Mouse (Mus musculus) erythroid progenitor cell, adult 5-6 weeks (primary cell): Measurements from ENCODE around the gene Hdac9. TPM values are rescaled to one million over a fixed set of nuclear protein-coding genes. Genes with fewer than 3 reads are reported as not detected.

Experiments
- ATAC-seq: replicated peaks from 2 replicates; pipeline ENCODE4 v1.8.0; 2016; ENCODE audit warnings: moderate number of reproducible peaks, mild to moderate bottlenecking, moderate TSS enrichment, inconsistent platforms; ENCODE audit not compliant: poor library complexity, low FRiP score, severe bottlenecking
- total RNA-seq, 2 experiments: library from RNA; stranded (forward) in 1 of 2; stranded (reverse) in 1 of 2; fragments of 150-400 nt in 1 of 2; fragments of 186-747, 209-891 nt in 1 of 2; gene quantifications; 2 replicates each; pipeline versions ENCODE4 v1.2.3 to v1.2.4; 2015 to 2017; ENCODE audit warnings: low replicate concordance in 2 of 2

The Hdac9 gene
- total RNA-seq, 2 experiments from 2014 or later: 1.7 to 2.3 TPM

DNA sequence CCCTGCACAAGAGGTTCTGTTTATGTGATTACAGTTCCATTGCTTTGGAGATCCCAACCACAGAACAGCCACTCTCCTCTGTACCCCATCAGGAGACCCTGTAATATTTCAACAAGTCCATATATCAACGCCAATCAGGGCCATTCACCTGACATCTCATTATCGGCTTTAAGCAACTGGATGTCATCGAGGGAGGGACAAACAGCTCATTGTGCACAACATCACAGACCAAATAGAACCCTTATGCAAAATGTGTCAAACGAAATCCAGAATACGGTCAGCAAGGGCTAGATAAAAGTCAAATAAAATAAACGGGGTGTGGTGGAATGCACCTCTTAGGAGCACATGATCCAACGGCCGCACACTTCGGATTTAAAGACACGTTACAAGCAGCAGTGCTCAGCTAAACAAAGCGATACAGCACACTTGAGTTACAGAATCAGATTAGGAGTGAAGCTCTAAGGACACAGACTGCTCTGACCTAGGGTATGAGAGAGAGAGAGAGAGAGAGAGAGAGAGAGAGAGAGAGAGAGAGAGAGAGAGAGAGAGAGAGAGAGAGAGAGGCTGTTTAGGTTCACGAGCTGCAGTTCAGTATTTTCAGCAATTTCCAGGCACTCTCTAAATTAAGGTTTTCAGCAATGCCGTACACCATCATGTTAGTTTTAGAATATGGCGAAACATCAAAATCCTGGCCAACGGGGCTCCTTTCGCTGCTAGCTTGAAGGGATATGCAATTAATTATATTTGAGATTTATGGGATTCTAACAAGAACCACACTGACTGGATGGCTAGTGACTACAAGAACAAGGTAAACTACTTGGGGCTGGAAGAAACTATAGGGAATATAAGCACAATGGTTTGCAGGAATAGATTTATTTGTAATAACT lies 279.4 kb downstream of the Hdac9 start:
- no peak for ATAC-seq

DNA sequence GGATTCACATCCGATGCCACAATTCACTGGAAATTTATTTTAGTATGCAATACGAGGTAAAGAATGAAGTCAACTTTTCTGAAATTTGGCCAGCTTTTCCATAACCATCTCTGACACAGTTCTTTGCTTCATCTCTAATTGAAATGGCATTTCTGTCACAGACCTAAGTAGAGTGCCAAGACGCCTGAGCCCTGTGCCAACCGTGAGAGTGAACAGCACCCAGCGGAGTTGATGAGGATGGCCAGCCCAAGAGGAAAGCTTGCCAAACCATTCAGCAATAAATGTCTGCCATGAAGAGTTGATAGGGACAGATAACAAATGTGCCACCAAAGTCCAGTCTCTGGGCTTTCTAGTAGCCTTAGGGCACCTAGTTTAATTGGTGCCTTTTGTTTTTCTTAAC lies 297.8 kb downstream of the Hdac9 start:
- ATAC-seq: no peak

DNA sequence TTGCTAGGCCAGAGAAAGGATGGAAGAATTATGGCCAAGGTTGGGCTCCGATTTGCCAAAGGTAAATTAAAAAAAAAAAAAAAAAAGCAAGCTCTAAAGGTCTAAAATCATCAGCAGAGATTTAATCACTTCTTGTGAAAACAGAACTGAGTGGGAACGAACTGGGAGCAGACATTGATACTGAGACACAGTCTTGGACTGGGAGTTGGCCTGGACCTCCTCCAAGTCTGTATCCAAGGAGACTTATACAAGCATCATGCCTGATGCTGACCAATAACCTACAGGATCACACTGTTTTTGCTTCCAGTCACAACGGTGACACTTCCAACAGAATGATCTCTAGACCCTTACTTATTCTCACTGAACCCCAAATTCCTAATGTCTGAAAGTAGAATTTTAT lies 298.6 kb downstream of the Hdac9 start:
- ATAC-seq: no peak

DNA sequence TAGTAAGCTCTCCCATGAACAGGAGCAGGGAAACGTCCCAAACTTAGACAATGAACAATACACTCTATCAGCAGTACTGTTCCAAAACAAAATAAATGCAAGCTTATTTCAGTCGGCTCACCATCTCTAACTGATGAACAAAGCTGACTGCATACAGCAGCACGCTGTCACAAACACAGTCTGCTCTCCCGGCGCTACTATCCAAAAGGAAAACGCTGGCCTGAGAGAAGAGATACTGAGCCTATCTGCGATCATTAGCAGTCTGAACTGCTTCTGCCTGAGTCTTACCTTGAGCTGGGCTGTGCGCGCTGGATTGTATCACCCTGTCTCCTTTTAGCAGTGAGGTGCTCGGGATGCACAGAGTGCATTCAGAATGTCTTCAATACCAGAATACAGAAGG lies 299.1 kb downstream of the Hdac9 start:
- no peak for ATAC-seq

DNA sequence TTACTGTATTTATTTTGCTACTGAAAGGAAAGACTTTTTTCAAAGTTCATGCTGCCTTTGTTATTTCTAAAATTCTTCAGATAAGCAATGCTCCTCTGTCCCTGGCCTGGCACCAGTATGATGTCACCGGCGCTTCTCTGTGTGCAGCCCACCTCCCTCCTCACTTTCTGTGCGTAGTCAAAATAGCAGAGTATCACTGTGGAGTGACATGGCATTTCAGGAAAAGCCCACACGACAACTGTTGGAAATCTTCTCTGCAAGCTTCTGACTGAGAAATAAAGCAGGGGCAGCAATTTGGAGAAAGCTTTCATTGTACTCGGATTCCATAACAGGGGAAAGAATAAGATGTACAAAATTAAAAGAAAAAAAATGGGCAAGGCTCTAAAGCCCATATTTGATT lies 302.1 kb downstream of the Hdac9 start:
- no peak for ATAC-seq

DNA sequence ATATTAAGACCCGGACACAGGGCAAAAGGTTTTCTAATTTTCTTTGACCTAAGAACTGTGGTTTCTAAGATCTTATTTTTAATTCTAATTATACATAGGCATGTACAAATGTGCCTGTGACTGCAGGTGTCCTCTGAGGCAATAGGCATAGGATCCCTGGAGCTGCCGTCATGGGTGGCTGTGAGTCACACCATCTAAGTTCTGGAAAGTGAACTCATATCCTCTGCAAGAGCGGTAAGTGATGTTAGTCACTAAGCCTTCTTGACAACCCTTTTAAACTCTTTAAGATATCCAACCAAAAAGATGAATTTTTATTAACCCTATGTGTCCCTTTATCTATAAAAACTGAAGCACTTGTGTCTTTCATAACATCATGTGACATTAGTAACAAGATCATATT lies 304.4 kb downstream of the Hdac9 start:
- ATAC-seq: no peak

DNA sequence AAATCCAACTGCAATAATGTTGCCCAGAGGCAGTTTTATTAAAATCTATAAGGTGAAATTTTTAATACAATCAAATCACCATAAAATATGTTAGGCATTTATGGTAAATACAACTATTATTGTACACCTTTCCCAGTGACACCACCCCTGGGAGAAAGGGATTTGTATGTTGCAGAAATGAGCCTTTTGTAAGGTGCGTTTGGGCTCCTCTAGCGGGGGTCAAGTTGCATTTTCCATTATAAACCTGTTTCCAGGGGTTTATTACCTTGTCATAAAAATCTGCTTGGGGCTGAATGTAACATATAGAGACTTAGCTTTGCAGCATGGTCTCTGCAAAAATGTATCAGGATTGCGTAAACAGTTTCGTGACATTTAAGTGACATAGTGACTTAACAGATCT lies 312.4 kb downstream of the Hdac9 start:
- ATAC-seq: no peak

DNA sequence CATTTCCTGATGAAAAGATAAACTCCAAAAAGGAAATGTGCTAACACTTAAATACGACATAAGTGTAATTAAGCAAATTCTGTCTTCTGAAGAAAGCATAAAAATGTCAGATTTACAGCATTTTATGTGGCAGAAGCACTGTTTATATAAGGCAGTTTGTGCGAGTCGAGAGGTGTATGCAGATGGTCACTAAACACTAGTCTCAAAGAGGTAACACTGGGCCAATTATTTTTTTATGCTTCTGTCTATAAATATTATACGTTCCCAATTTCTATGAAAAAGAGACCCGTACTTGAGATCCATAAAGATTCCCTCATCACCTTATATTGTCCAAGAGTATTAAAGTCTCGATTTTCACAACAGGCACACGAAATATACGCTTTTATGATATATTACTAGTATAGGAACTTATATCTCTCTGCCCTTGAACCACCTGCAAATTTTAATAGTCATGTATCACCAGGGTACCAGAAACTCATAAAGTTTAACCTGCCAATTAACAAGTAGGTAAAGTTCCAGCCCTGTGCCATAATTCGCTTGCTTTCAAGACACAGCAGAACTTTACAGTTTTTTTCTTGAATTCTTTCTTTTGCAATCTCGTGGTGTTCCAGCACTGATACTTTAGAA lies 322.6 kb downstream of the Hdac9 start:
- ATAC-seq: no peak

DNA sequence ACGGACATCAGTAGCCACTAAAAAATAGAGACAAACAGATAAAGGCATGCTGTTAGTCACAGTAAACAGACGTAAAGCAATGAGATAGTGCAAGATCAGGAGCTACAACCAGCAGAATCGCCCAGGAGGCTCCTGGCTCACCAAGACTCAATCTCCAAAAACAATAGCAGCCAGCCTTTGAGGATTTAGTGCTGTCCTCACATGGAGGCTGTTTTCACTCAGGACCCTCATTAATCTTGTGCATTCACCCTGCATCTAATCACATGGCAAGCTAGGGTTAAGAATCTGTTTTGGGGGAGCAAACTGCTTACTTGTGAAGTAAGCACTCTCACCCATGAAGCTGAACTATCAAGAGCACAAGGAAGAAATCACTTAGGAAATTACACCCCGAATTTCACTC lies 329.7 kb downstream of the Hdac9 start:
- ATAC-seq: no peak

DNA sequence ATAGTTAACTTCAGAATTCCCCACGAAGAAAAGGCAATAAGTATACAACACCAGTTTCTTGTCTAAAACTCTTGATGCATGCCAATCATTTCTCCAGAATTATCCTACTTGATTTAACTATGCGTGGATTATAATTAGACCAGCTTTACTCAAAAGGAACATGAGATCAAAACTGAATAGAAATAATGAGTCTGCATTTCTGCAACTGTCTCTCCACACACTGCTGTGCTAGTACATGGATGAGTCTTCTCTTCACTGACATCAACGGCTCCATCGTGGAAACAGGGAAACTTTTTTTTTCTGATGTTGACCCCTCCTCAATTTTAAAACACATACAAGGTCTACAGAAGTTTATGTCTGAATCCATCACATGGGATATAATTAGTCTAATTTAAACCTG lies 334.4 kb downstream of the Hdac9 start:
- ATAC-seq: no peak

DNA sequence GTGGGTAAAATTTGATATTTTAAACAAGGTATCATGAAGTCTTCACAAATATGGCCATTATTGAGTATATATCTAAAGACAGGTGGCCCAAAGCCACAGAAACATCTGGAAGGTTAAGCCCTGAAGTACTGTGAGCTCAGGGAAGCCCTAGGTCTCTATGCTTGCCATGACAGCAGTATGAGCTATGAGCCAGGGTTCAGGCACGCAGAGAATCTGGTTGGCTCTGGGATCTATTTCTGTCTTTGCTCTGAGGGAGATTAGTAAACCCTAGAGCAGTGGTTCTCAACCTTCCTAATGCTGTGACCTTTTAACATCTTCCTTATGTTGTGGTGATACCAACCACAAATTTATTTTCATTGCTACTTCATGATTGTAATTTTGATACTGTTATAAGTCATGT lies 337.7 kb downstream of the Hdac9 start:
- no peak for ATAC-seq

DNA sequence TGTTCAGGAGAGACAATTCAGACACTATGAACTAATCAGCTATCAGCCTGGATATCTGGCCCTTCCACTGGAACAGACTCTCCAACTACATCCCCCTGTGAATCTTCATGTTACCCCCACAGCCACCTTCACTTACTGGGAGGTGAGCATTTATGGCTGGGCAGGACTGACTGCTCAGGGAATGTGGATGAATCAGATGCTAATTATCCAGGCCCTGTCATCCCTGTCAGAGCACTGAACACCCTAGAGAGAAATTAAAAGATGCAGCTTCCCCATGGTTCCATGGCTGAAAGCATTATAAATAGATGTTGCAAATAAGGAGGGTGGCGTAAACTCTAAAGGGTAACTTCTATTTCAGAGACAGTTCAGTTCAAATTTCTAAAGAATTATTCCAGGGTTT lies 345.8 kb downstream of the Hdac9 start:
- ATAC-seq: no peak

DNA sequence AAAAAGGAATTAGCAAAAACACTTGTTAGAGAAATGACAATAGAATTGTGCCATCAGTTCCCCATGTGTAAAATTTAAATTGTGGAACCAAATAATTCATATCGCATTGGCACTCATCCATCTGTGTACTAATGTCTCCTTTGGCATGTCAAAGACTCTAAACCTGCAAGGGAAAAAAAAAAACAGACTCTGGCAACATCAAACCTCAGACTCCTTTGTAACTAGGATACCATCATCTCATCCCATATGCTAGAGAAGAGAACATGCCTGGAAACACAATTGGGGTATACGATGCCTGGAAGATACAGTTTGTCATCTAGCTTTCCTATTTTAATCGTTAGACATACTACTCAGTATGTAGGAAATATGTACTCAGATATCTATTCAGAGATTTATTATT lies 347.4 kb downstream of the Hdac9 start:
- no peak for ATAC-seq

DNA sequence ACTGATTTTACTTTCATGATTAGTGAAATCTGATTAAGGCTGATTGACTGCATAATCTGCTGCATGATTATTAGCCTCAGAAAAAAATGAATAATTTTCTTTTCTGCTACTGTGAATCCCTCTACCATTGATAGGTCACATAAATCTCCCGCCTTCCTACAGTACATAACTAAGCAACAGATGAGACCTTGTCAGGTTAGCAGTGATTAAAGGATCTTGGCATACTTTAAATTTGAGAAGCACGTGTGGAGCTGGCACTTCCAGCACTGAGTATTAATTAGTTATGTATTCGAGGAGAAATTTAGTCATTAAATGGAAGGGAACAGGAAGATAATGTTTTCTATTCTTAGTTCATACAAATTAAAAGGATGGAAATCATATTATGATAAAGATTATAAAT lies 347.8 kb downstream of the Hdac9 start:
- ATAC-seq: no peak

DNA sequence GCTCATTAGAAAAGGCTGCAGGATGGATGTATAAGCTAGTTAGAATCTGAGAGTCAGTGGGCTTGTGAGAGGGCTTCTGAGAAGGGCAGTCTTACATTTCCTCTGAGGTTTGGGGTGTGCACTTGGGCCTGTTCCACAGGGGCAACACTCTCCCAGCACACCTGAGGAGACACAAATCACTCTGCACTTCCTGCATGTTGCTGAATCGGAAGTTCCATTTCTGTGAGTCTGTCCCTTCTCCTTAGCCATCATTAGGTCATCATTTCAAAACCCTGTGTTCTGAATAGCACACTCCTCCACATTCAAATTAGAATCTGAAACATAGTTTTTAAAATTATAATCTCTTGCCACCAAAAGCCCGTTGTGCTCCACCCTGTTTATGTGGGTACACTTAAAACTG lies 354.6 kb downstream of the Hdac9 start:
- ATAC-seq: no peak

DNA sequence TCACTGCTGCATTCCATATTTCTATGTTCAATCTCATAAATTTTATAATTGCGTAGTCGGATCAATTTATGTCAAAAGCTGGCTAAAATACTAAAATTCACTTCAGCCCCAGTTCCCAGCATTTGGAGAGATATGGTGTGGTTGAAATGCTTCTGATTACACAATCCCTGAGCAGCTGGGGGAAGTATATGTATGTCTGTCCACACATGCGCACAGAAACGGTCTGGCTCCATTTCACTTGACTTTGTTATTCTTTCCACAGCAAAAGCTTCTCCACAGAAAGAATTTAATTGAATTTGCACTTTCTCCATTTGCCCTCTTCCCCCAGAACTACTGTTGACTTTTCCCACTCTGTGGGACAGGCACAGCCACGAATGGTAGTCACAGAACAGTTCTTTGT lies 357.9 kb downstream of the Hdac9 start:
- no peak for ATAC-seq

DNA sequence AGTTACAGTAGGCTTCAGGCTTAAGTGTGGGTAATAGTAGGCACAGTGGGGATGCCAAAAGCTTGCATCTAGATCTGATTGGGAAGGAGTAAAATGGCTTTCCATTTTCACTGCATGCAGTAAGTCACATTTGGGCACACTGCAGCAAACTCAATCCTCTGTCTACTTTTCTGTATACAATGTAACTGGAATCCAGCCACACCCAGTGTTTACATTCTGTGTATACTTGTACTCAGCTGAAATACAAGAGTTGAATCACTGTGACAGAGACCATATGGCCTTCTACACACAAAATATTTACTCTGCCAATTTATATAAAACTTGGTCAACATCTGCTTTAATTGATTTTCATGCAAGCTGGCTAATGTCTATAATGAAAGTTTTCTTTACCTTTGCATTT lies 362.1 kb downstream of the Hdac9 start:
- ATAC-seq: no peak

DNA sequence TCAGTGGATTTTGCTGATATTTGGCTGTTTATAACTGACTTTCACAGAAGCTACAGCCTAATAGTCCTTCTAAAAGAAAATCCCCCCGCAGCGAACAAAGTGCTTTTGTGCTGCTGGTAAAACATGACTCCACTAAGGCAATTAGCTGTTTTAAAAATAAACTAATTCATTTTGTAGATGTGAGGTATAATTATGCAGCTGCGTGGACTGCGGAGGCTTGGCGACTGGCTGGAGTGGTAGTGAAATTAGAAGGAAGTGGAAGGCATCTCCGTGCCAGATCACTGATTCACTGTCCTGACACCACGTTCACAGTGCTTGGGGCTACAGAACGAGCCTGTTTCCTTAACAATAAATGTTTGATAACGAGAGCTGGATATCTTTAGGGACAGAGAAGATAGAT lies 366.6 kb downstream of the Hdac9 start:
- ATAC-seq: no peak

DNA sequence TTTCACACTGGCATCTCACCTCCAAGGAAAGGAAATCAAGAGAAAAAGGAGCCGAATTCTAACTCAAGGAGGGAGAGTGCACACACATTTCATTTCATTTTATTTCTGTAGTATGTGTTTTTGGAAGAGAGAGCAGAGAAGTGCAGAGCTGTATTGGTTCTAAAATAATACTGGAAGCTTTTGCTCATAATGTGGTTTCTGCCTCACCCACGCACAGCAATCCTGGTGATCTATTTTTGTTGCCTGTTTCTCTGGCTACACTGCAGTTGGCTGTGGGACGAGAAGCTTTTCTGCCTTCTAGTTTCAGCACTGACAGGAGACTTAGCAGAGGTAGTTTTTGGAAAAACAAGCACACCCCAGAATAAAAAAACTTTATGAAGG lies 387.7 kb downstream of the Hdac9 start:
- no peak for ATAC-seq

DNA sequence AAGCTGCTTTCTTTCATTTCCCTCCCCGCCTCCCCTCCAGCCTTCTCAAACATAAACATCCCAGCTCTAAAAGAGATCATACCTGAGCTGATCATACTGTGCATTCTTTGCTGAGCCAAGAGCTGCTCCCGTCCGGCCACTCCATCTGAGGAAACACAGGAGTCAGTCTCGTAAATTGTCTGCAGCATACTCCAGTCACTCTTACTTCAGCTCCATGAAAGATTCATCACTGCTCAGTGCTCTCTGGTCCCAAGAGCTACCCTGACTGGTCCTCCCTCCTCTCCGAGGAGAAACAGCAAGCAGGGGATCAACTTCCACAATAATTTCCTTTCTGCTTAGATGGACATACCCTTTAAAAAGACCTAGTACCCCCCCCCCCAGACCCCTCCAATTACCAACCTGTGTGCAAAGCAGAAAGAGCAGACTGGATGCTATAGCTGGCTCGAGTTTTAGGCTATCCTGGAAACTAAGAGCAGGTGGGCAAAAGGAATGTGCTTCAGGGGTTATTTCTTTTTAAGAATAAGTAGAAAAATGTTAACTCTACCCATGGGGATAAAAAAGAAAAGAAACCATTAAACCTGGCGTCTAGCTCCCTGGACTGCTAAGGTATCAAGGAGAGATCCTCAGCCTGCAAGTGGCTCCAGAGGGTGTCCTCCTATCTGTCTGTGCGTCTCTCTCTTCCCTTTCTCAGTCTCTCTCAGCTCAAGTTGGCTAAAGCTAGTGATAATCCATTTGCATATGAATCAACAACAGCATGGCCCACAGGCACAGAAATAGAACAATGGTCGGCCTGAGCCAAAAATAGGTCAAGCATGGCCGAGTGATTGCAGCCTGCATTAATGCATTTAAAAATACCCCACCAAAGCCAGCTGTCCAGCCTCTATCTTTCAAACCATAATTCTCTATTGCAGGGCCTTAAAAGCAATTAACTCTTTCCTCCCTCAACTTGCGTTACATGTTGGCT lies 388.4 kb downstream of the Hdac9 start:
- ATAC-seq: no peak

DNA sequence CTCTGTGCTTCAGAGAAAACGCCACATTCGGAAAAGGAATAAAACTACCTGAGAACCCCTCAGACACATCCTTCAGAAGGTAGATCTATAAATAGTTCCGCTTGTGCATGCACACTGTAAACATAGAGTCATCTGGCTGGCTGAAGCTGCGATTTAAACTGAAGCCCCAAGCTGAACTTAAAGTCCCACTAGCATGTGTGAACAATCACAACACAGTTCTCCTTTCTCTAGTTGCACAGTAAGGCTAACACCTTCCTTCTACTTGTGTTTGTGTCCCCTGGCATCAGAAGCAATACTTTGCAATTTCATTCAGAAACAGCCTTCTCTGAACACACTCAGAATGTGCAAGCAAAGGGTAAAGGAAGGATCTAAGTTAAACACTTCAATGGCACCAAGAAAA lies 389.1 kb downstream of the Hdac9 start:
- ATAC-seq: no peak
